Mouse (Mus musculus) testis, adult 2 months (tissue): ENCODE data around the gene Vapa. TPM values are rescaled to one million over a fixed set of nuclear protein-coding genes. Genes with fewer than 3 reads are reported as not detected.

ENCODE experiments used
- H3K27ac ChIP-seq: fragments of 200-500 bp; 2 replicates; pipeline ENCODE4 v1.5.1; 2012; ENCODE audit warnings: low read depth, low read length; ENCODE audit not compliant: control insufficient read depth, insufficient read depth
- H3K27me3 ChIP-seq: fragments of 200-500 bp; 2 replicates; pipeline ENCODE4 v1.6.1; 2012; ENCODE audit warnings: mild to moderate bottlenecking, low read length, moderate library complexity; ENCODE audit not compliant: control insufficient read depth, insufficient read depth
- H3K36me3 ChIP-seq: fragments of 200-500 bp; 2 replicates; pipeline ENCODE4 v1.6.1; 2012; ENCODE audit warnings: mild to moderate bottlenecking, low read length; ENCODE audit not compliant: control insufficient read depth, insufficient read depth
- H3K4me1 ChIP-seq: fragments of 200-500 bp; 2 replicates; pipeline ENCODE4 v1.6.1; 2012; ENCODE audit warnings: low read length; ENCODE audit not compliant: control insufficient read depth, insufficient read depth
- H3K4me3 ChIP-seq: fragments of 200-500 bp; 2 replicates; pipeline ENCODE4 v1.5.1; 2012; ENCODE audit warnings: low read depth, mild to moderate bottlenecking, low read length, moderate library complexity, mixed read lengths; ENCODE audit not compliant: control insufficient read depth
- CTCF ChIP-seq: fragments of 200-500 bp; IDR thresholded peaks from 2 replicates; pipeline ENCODE4 v1.5.1; 2012; ENCODE audit warnings: low read depth, mild to moderate bottlenecking, inconsistent platforms, low read length, moderate library complexity; ENCODE audit not compliant: control insufficient read depth, insufficient read depth, insufficient replicate concordance
- POLR2A ChIP-seq: fragments of 200-500 bp; IDR thresholded peaks from 2 replicates; pipeline ENCODE4 v1.6.1; 2012; ENCODE audit warnings: low read depth, mild to moderate bottlenecking, inconsistent platforms, low read length, moderate library complexity; ENCODE audit not compliant: control insufficient read depth
- polyA plus RNA-seq: library from polyadenylated mRNA; depleted of rRNA; stranded (reverse); fragments of >200 nt; gene quantifications from 2 replicates; pipeline ENCODE4 v1.2.3, GENCODE M21; 2012

Gene Vapa
- polyA plus RNA-seq, 1 experiment: 36.9 TPM

GRCm38 (mm10) chr17:65562761-65563160 lies 50.6 kb downstream of the Vapa start:
- Histone ChIP-seq H3K4me3 (no peak overlapping the region), H3K36me3 (no peaks in the 10 kb centered on the region), H3K27me3 (no peaks in the 10 kb centered on the region), H3K4me1 (peaks cover 14% of the 10 kb centered on the region), H3K27ac (no peak overlapping the region)
- no peak for TF ChIP-seq CTCF
- TF ChIP-seq POLR2A: no peak

- Histone ChIP-seq H3K4me3 (no peak overlapping the region), H3K36me3 (no peaks in the 10 kb centered on the region), H3K4me1 (peaks cover 25% of the 10 kb centered on the region), H3K27me3 (no peaks in the 10 kb centered on the region), H3K27ac (no peak overlapping the region)
- TF ChIP-seq CTCF (no peak), POLR2A (no peak)
These were observed 51.9 kb downstream of the Vapa start for GRCm38 (mm10) chr17:65561361-65562015.

- Histone ChIP-seq H3K4me3 (no peak overlapping the region), H3K36me3 (no peaks in the 10 kb centered on the region), H3K4me1 (peaks cover 25% of the 10 kb centered on the region), H3K27me3 (no peaks in the 10 kb centered on the region), H3K27ac (no peak overlapping the region)
- TF ChIP-seq POLR2A (no peak), CTCF (peak; percentile 56; the same call in 1 of the 2 replicates)
These were observed 54.1 kb downstream of the Vapa start for GRCm38 (mm10) chr17:65559273-65559672.

DNA sequence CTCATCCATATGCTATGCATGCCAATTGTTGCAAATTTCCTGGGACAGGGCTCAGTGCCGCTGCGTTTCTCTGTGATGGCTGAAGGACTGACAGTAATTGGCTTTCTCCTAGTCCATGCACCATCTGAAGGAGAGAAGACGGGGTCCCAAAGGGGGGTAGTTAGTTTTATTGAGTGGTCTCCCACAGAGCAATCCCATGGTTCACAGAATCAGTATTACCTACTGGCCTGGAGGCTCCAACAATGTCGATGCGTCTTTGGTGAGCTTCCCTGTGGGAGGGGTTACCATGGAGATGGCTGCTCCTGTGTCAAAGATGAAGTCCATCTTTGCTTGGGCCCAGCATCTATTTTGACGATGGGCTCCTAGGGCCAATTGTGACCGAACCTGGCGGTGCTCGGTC lies 54.6 kb downstream of the Vapa start:
- TF ChIP-seq POLR2A (no peak), CTCF (no peak)
- no peaks in the 10 kb centered on the region for H3K36me3 ChIP-seq
- peak overlapping the region; percentile 50 for H3K4me3 ChIP-seq

DNA sequence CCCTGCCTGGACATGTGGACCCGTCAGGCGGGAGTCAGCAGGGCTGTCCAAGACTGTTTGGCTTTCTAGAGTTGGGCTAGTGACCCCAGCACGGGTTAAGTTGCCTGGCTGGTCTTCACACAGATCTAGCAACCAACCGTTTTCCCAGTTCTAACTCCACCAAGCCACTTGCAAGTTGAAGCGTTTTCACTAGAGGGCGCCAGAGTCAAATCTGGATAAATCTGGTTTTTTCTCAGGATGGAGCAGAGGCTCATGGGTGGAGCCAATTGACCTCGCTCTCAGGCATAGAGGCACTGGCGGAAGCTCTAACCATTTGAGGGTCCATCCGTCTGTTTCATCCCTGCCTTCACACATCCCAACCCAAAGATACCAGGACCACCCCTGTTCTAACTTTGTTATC lies 55.1 kb downstream of the Vapa start:
- no peaks in the 10 kb centered on the region for H3K36me3 ChIP-seq
- TF ChIP-seq CTCF (peak; percentile 27; the same call in 1 of the 2 replicates), POLR2A (no peak)
- H3K4me3 ChIP-seq: peak overlapping the region; percentile 50
- H3K27ac ChIP-seq: no peak overlapping the region
- H3K27me3 ChIP-seq: no peaks in the 10 kb centered on the region
- H3K4me1 ChIP-seq: peaks cover 25% of the 10 kb centered on the region

More for the DNA sequence above, 54.6 kb downstream of the Vapa start:
- Histone ChIP-seq H3K27ac (no peak overlapping the region), H3K27me3 (no peaks in the 10 kb centered on the region), H3K4me1 (peaks cover 25% of the 10 kb centered on the region)

DNA sequence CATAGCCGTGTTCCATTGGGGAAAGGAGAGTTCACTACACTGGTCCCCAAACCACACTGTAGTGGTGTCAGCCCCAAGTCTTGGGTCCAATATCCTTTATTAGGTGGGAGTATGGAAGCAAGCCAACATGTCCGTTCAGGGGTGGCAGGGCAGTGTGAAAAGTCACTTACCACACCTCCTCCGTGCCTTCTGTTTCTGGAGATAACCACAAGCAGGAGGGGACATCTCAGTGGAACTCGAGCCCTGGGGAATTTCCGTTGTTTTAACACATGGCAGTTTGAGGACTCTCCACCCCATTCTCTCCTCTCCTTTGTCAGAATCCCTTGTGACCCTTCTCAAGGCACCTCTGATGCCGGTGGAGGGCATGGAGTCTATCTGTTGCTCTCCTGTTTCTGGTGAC lies 56.1 kb downstream of the Vapa start:
- TF ChIP-seq CTCF: no peak
- no peak for TF ChIP-seq POLR2A
- no peaks in the 10 kb centered on the region for H3K27me3 ChIP-seq
- no peaks in the 10 kb centered on the region for H3K36me3 ChIP-seq
- H3K4me1 ChIP-seq: peaks cover 25% of the 10 kb centered on the region
- H3K4me3 ChIP-seq: peak overlapping the region; percentile 11
- no peak overlapping the region for H3K27ac ChIP-seq

- peaks cover 25% of the 10 kb centered on the region for H3K4me1 ChIP-seq
- no peak for TF ChIP-seq CTCF
- no peak for TF ChIP-seq POLR2A
- H3K36me3 ChIP-seq: no peaks in the 10 kb centered on the region
- H3K27me3 ChIP-seq: no peaks in the 10 kb centered on the region
- H3K27ac ChIP-seq: no peak overlapping the region
- no peak overlapping the region for H3K4me3 ChIP-seq
These were observed 56.6 kb downstream of the Vapa start for GRCm38 (mm10) chr17:65556798-65557197.
